Mouse (Mus musculus): ENCODE data around the gene Zbed6. TPM values are rescaled to one million over a fixed set of nuclear protein-coding genes. Genes with fewer than 3 reads are reported as not detected.
"Not testable (repeated sequence)": the region's sequence is repeated elsewhere in the genome, so short reads cannot be mapped to it uniquely, and the experiment has no call there.

Zbed6 gene
- polyA plus RNA-seq (2015; fragmentation: Nextera tagmentation; extraction: Ambion mirVana): not detected in 2 replicates

- H3K27me3 ChIP-seq (ENCODE audit: control insufficient read depth, insufficient read depth, low read depth, low read length): no peaks in the 10 kb centered on the region
- H3K27ac ChIP-seq (ENCODE audit: low read length): peak within 1 kb of the TSS; percentile 77
- H3K36me3 ChIP-seq (ENCODE audit: control insufficient read depth, insufficient read depth): peaks cover 17% of the 10 kb centered on the region
- WGBS (ENCODE audit: insufficient replicate concordance): under 1% methylated on average over 41 of the region's 41 CpGs
- no peaks in the 10 kb centered on the region for H3K9me3 ChIP-seq (replicated peaks; ENCODE audit: control insufficient read depth, low read length)
- ATAC-seq (ENCODE audit: low read depth): peak; percentile 67
- peak within 1 kb of the TSS; percentile 79 for H3K9ac ChIP-seq (ENCODE audit: low read depth, low read length)
- peak within 1 kb of the TSS; percentile 79 for H3K4me2 ChIP-seq (ENCODE audit: low read depth, low read length)
- peaks cover 21% of the 10 kb centered on the region for H3K4me1 ChIP-seq (ENCODE audit: control insufficient read depth, low read depth, low read length)
- H3K4me3 ChIP-seq (ENCODE audit: low read depth, low read length): peak within 1 kb of the TSS; percentile 73
Measured at GRCm38 (mm10) chr1:133660466-133661202, at the start of gene Zbed6. TSS of gene Zbed6 (minus strand) at chr1:133660885.

- no peak overlapping the region for H3K9ac ChIP-seq (ENCODE audit: low read depth, low read length)
- H3K4me1 ChIP-seq (ENCODE audit: control insufficient read depth, low read depth, low read length): peaks cover 12% of the 10 kb centered on the region
- H3K27ac ChIP-seq (ENCODE audit: low read length): no peak overlapping the region
- no peaks in the 10 kb centered on the region for H3K27me3 ChIP-seq (ENCODE audit: control insufficient read depth, insufficient read depth, low read depth, low read length)
- no peak overlapping the region for H3K4me3 ChIP-seq (ENCODE audit: low read depth, low read length)
- H3K9me3 ChIP-seq (replicated peaks; ENCODE audit: control insufficient read depth, low read length): no peaks in the 10 kb centered on the region
- WGBS (ENCODE audit: insufficient replicate concordance): 84% methylated on average over 3 of the region's 3 CpGs
- H3K36me3 ChIP-seq (ENCODE audit: control insufficient read depth, insufficient read depth): peaks cover 78% of the 10 kb centered on the region
- ATAC-seq (ENCODE audit: low read depth): no peak
- H3K4me2 ChIP-seq (ENCODE audit: low read depth, low read length): no peak overlapping the region
Measured at GRCm38 (mm10) chr1:133709292-133709691, 48.6 kb upstream of the Zbed6 start.

- WGBS (ENCODE audit: insufficient replicate concordance): 24% methylated on average over 1 of the region's 2 CpGs
- not testable (repeated sequence) for H3K27ac ChIP-seq (ENCODE audit: low read length); H3K4me3 ChIP-seq (ENCODE audit: low read depth, low read length); H3K4me1 ChIP-seq (ENCODE audit: control insufficient read depth, low read depth, low read length); H3K4me2 ChIP-seq (ENCODE audit: low read depth, low read length); H3K9ac ChIP-seq (ENCODE audit: low read depth, low read length); H3K9me3 ChIP-seq (replicated peaks; ENCODE audit: control insufficient read depth, low read length); ATAC-seq (ENCODE audit: low read depth); H3K27me3 ChIP-seq (ENCODE audit: control insufficient read depth, insufficient read depth, low read depth, low read length)
- H3K36me3 ChIP-seq (ENCODE audit: control insufficient read depth, insufficient read depth): peaks cover 39% of the 10 kb centered on the region
Measured at GRCm38 (mm10) chr1:133701824-133702223, 41.1 kb upstream of the Zbed6 start.

GRCm38 (mm10) chr1:133697935-133698620, 37.4 kb upstream of the Zbed6 start:
- Histone ChIP-seq H3K9ac (ENCODE audit: low read depth, low read length) (no peak overlapping the region), H3K4me2 (ENCODE audit: low read depth, low read length) (no peak overlapping the region), H3K4me1 (ENCODE audit: control insufficient read depth, low read depth, low read length) (peaks cover 7% of the 10 kb centered on the region), H3K9me3 (replicated peaks; ENCODE audit: control insufficient read depth, low read length) (no peaks in the 10 kb centered on the region), H3K27ac (ENCODE audit: low read length) (no peak overlapping the region), H3K27me3 (ENCODE audit: control insufficient read depth, insufficient read depth, low read depth, low read length) (no peaks in the 10 kb centered on the region), H3K36me3 (ENCODE audit: control insufficient read depth, insufficient read depth) (peaks cover 8% of the 10 kb centered on the region), H3K4me3 (ENCODE audit: low read depth, low read length) (no peak overlapping the region)
- no peak for ATAC-seq (ENCODE audit: low read depth)
- 88% methylated on average over 12 of the region's 12 CpGs for WGBS (ENCODE audit: insufficient replicate concordance)

GRCm38 (mm10) chr1:133695901-133696300, 35.2 kb upstream of the Zbed6 start:
- H3K27ac ChIP-seq (ENCODE audit: low read length): peak overlapping the region; percentile 49
- H3K36me3 ChIP-seq (ENCODE audit: control insufficient read depth, insufficient read depth): no peaks in the 10 kb centered on the region
- 71% methylated on average over 7 of the region's 7 CpGs for WGBS (ENCODE audit: insufficient replicate concordance)
- no peaks in the 10 kb centered on the region for H3K27me3 ChIP-seq (ENCODE audit: control insufficient read depth, insufficient read depth, low read depth, low read length)
- H3K4me2 ChIP-seq (ENCODE audit: low read depth, low read length): no peak overlapping the region
- H3K4me1 ChIP-seq (ENCODE audit: control insufficient read depth, low read depth, low read length): peaks cover 7% of the 10 kb centered on the region
- H3K9me3 ChIP-seq (replicated peaks; ENCODE audit: control insufficient read depth, low read length): no peaks in the 10 kb centered on the region
- ATAC-seq (ENCODE audit: low read depth): peak; percentile 66
- no peak overlapping the region for H3K4me3 ChIP-seq (ENCODE audit: low read depth, low read length)
- H3K9ac ChIP-seq (ENCODE audit: low read depth, low read length): no peak overlapping the region

- Histone ChIP-seq H3K4me3 (ENCODE audit: low read depth, low read length) (no peak overlapping the region), H3K9ac (ENCODE audit: low read depth, low read length) (no peak overlapping the region), H3K27ac (ENCODE audit: low read length) (peak overlapping the region; percentile 40), H3K9me3 (replicated peaks; ENCODE audit: control insufficient read depth, low read length) (no peaks in the 10 kb centered on the region), H3K4me1 (ENCODE audit: control insufficient read depth, low read depth, low read length) (peaks cover 7% of the 10 kb centered on the region), H3K36me3 (ENCODE audit: control insufficient read depth, insufficient read depth) (no peaks in the 10 kb centered on the region), H3K4me2 (ENCODE audit: low read depth, low read length) (no peak overlapping the region), H3K27me3 (ENCODE audit: control insufficient read depth, insufficient read depth, low read depth, low read length) (no peaks in the 10 kb centered on the region)
- 39% methylated on average over 1 of the region's 1 CpGs for WGBS (ENCODE audit: insufficient replicate concordance)
- no peak for ATAC-seq (ENCODE audit: low read depth)
Measured at GRCm38 (mm10) chr1:133694876-133695275, 34.2 kb upstream of the Zbed6 start.

GRCm38 (mm10) chr1:133694301-133694700, 33.6 kb upstream of the Zbed6 start:
- Histone ChIP-seq H3K9ac (ENCODE audit: low read depth, low read length) (no peak overlapping the region), H3K9me3 (replicated peaks; ENCODE audit: control insufficient read depth, low read length) (no peaks in the 10 kb centered on the region), H3K4me2 (ENCODE audit: low read depth, low read length) (0 out of 2 replicates have a peak overlapping the region, but pooled peaks have one; percentile 10), H3K27ac (ENCODE audit: low read length) (peak overlapping the region; percentile 40), H3K4me3 (ENCODE audit: low read depth, low read length) (no peak overlapping the region), H3K36me3 (ENCODE audit: control insufficient read depth, insufficient read depth) (no peaks in the 10 kb centered on the region), H3K27me3 (ENCODE audit: control insufficient read depth, insufficient read depth, low read depth, low read length) (no peaks in the 10 kb centered on the region), H3K4me1 (ENCODE audit: control insufficient read depth, low read depth, low read length) (peaks cover 7% of the 10 kb centered on the region)
- ATAC-seq (ENCODE audit: low read depth): peak; percentile 61
- WGBS (ENCODE audit: insufficient replicate concordance): 43% methylated on average over 1 of the region's 1 CpGs

- Histone ChIP-seq H3K27me3 (ENCODE audit: control insufficient read depth, insufficient read depth, low read depth, low read length) (no peaks in the 10 kb centered on the region), H3K36me3 (ENCODE audit: control insufficient read depth, insufficient read depth) (no peaks in the 10 kb centered on the region), H3K9me3 (replicated peaks; ENCODE audit: control insufficient read depth, low read length) (no peaks in the 10 kb centered on the region), H3K4me1 (ENCODE audit: control insufficient read depth, low read depth, low read length) (peaks cover 7% of the 10 kb centered on the region), H3K4me2 (ENCODE audit: low read depth, low read length) (0 out of 2 replicates have a peak overlapping the region, but pooled peaks have one; percentile 10), H3K9ac (ENCODE audit: low read depth, low read length) (no peak overlapping the region), H3K27ac (ENCODE audit: low read length) (peak overlapping the region; percentile 40), H3K4me3 (ENCODE audit: low read depth, low read length) (no peak overlapping the region)
- no peak for ATAC-seq (ENCODE audit: low read depth)
- 71% methylated on average over 11 of the region's 11 CpGs for WGBS (ENCODE audit: insufficient replicate concordance)
Measured at GRCm38 (mm10) chr1:133693536-133694114, 32.9 kb upstream of the Zbed6 start.

GRCm38 (mm10) chr1:133692195-133692594, 31.5 kb upstream of the Zbed6 start:
- no peak overlapping the region for H3K4me3 ChIP-seq (ENCODE audit: low read depth, low read length)
- H3K27me3 ChIP-seq (ENCODE audit: control insufficient read depth, insufficient read depth, low read depth, low read length): no peaks in the 10 kb centered on the region
- no peak overlapping the region for H3K9ac ChIP-seq (ENCODE audit: low read depth, low read length)
- peaks cover 7% of the 10 kb centered on the region for H3K4me1 ChIP-seq (ENCODE audit: control insufficient read depth, low read depth, low read length)
- no peak overlapping the region for H3K4me2 ChIP-seq (ENCODE audit: low read depth, low read length)
- ATAC-seq (ENCODE audit: low read depth): no peak
- 50% methylated on average over 4 of the region's 4 CpGs for WGBS (ENCODE audit: insufficient replicate concordance)
- no peak overlapping the region for H3K27ac ChIP-seq (ENCODE audit: low read length)
- H3K9me3 ChIP-seq (replicated peaks; ENCODE audit: control insufficient read depth, low read length): no peaks in the 10 kb centered on the region
- H3K36me3 ChIP-seq (ENCODE audit: control insufficient read depth, insufficient read depth): no peaks in the 10 kb centered on the region

Data from liver, embryonic 16.5 days (tissue).